Comparison of ENCODE assay signal across 15 mouse cellular contexts in the genomic region with DNA sequence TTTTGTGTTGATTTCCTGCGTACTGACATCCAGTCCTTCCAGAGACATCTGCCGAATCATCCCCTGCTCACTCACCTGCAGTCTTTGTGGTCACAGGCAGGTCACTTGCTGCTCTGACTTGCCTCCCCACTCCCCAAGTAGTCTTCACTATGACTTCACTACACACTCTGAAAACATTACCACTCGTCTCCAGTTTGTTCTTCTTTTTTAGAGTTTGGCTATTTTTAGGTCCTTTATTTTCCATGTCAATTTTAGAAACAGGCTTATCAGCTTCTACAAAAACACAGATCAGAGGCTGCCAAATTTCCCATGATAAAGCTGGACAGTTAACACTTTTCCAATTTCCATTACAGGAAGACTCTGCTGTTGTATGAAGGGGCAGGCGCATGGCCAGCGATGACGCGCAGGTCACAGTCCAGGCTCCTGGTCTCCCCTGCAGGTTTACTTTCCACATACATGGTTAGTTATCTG.
DNase-seq lines count a peak whose midpoint lies in the region; ATAC-seq and TF ChIP-seq lines count a peak whose summit lies in the region.
"Had no signal": no experiment of that assay in that cellular context is flagged by ENCODE, and none has a peak within 500 bp of the region (broad histone marks: within the 10 kb centered on the region; RNA-seq: fewer than 3 reads in every experiment).

No protein-coding gene starts in this region.

- TF ChIP-seq POLR2A in small intestine, adult 2 months (IDR thresholded peaks at IDR 0.05; ENCODE audit: low read depth, low read length): no peak

- peak; percentile 22 for DNase-seq in CD4-positive, CD25-positive, alpha-beta regulatory T cell, adult 2 months (ENCODE audit: low read depth, low spot score)
- DNase-seq in liver, postnatal 0 days: peak; percentile 45
- DNase-seq in liver: no peak
- DNase-seq in spleen, postnatal 14 days (ENCODE audit: low spot score in 2 of 2): no peak
- no peak for DNase-seq in left cerebral cortex, postnatal 14 days (ENCODE audit: low spot score in 2 of 2)
- DNase-seq: cerebellum, postnatal 14 days; gastrocnemius, postnatal 36 days; lung, embryonic 14.5 days had no signal

- no peak for TF ChIP-seq EP300 in liver, postnatal 0 days (IDR thresholded peaks at IDR 0.05; ENCODE audit: low read depth)

- H3K4me2 ChIP-seq in liver, postnatal 0 days (ENCODE audit: low read depth, low read length): no peak overlapping the region
- peak overlapping the region; percentile 19 for H3K4me2 ChIP-seq in heart, embryonic 13.5 days
- H3K4me2 ChIP-seq: embryonic facial prominence, embryonic 13.5 days; lung, embryonic 14.5 days; midbrain, embryonic 13.5 days; neural tube, embryonic 13.5 days had no signal

- H3K4me1 ChIP-seq in liver, postnatal 0 days (ENCODE audit: insufficient read depth): peaks cover 32% of the 10 kb centered on the region
- peaks cover 38% of the 10 kb centered on the region for H3K4me1 ChIP-seq in heart, embryonic 13.5 days
- H3K4me1 ChIP-seq in small intestine, adult 2 months (ENCODE audit: control insufficient read depth, insufficient read depth, insufficient read length, low read length): peaks cover 9% of the 10 kb centered on the region
- H3K4me1 ChIP-seq: midbrain, embryonic 13.5 days; neural tube, embryonic 13.5 days had no signal

- 0 out of 2 replicates have a peak, but pooled peaks cover 2% of the 10 kb centered on the region for H3K36me3 ChIP-seq in liver, postnatal 0 days (replicated peaks; ENCODE audit: insufficient read depth, low read length)
- H3K36me3 ChIP-seq in heart, embryonic 13.5 days: no peaks in the 10 kb centered on the region
- no peaks in the 10 kb centered on the region for H3K36me3 ChIP-seq in small intestine, adult 2 months (ENCODE audit: control insufficient read depth, insufficient read depth, low read length)
- H3K36me3 ChIP-seq: embryonic facial prominence, embryonic 13.5 days; midbrain, embryonic 13.5 days had no signal

- no peak overlapping the region for H3K4me3 ChIP-seq in liver, postnatal 0 days (ENCODE audit: low read depth, low read length)
- no peak overlapping the region for H3K4me3 ChIP-seq in heart, embryonic 13.5 days
- no peak overlapping the region for H3K4me3 ChIP-seq in small intestine, adult 2 months (ENCODE audit: low read depth, low read length)
- H3K4me3 ChIP-seq: embryonic facial prominence, embryonic 13.5 days; midbrain, embryonic 13.5 days; neural tube, embryonic 13.5 days had no signal

- H3K27ac ChIP-seq in liver, postnatal 0 days (ENCODE audit: low read depth): peak overlapping the region; percentile 23; the same call in 1 of the 2 replicates
- H3K27ac ChIP-seq in heart, embryonic 13.5 days (replicated peaks): peak overlapping the region; percentile 77
- H3K27ac ChIP-seq in small intestine, adult 2 months (ENCODE audit: insufficient read depth, low read depth, low read length): peak overlapping the region; percentile 24
- H3K27ac ChIP-seq: embryonic facial prominence, embryonic 13.5 days; midbrain, embryonic 13.5 days; neural tube, embryonic 13.5 days had no signal

- intact Hi-C loops in left cerebral cortex, postnatal 14 days (cut with DNase I): loop anchor here (5.0 kb wide), 1 partner anchor 170 kb away; no protein-coding TSS in a partner anchor

- no peaks in the 10 kb centered on the region for H3K27me3 ChIP-seq in liver, postnatal 0 days (ENCODE audit: insufficient read depth, low read length)
- no peaks in the 10 kb centered on the region for H3K27me3 ChIP-seq in heart, embryonic 13.5 days (replicated peaks)
- no peaks in the 10 kb centered on the region for H3K27me3 ChIP-seq in small intestine, adult 2 months (ENCODE audit: control insufficient read depth, insufficient read depth, low read length)
- H3K27me3 ChIP-seq: embryonic facial prominence, embryonic 13.5 days; midbrain, embryonic 13.5 days; neural tube, embryonic 13.5 days had no signal

- H3K9me3 ChIP-seq in liver, postnatal 0 days (ENCODE audit: low read length): no peaks in the 10 kb centered on the region
- H3K9me3 ChIP-seq in heart, embryonic 13.5 days: no peaks in the 10 kb centered on the region
- H3K9me3 ChIP-seq: embryonic facial prominence, embryonic 13.5 days; midbrain, embryonic 13.5 days; neural tube, embryonic 13.5 days had no signal

- WGBS in liver, postnatal 0 days (ENCODE audit: insufficient replicate concordance): 50% methylated on average over 7 of the region's 7 CpGs
- WGBS in heart, embryonic 13.5 days: 43% methylated on average over 7 of the region's 7 CpGs
- 78% methylated on average over 7 of the region's 7 CpGs for WGBS in small intestine, adult 2 months

- no peak for ATAC-seq in CD4-positive, CD25-positive, alpha-beta regulatory T cell, adult 4 months
- peak; percentile 26; the same call in 1 of the 2 replicates for ATAC-seq in liver, postnatal 0 days
- ATAC-seq in heart, embryonic 13.5 days (ENCODE audit: extremely low read depth, insufficient number of reproducible peaks, low FRiP score, low TSS enrichment): no peak
- ATAC-seq: forebrain, embryonic 14.5 days; midbrain, embryonic 13.5 days had no signal

- H3K9ac ChIP-seq in liver, postnatal 0 days (replicated peaks): no peak overlapping the region
- H3K9ac ChIP-seq in heart, embryonic 13.5 days: 0 out of 2 replicates have a peak overlapping the region, but pooled peaks have one; percentile 21
- H3K9ac ChIP-seq: embryonic facial prominence, embryonic 13.5 days; lung, embryonic 14.5 days; midbrain, embryonic 13.5 days; neural tube, embryonic 13.5 days had no signal

- no peak for TF ChIP-seq CTCF in liver, postnatal 0 days (IDR thresholded peaks at IDR 0.05; ENCODE audit: low read depth)
- no peak for TF ChIP-seq CTCF in small intestine, adult 2 months (IDR thresholded peaks at IDR 0.05; ENCODE audit: extremely low read depth, insufficient read length, insufficient replicate concordance, low read depth, low read length)

Comparison
In these comparisons a context has a peak if more than half of its experiments do, and no peak if none do; other contexts are left out.
1. DNase-seq: peak in CD4-positive, CD25-positive, alpha-beta regulatory T cell, adult 2 months (single experiment) and liver, postnatal 0 days (single experiment); none in liver (single experiment), spleen, postnatal 14 days (0 of 2) and left cerebral cortex, postnatal 14 days (0 of 2).
2. H3K27ac ChIP-seq: peak in every context shown above with its lines; median percentile 77 in heart, embryonic 13.5 days; 24 in small intestine, adult 2 months; 23 in liver, postnatal 0 days.